Mouse (Mus musculus) T-helper 2 cell (primary cell): ENCODE measurements around the gene Tfeb.

Experiments
- in situ Hi-C: fragments of 300-600 bp; cut with MboI, MseI; formaldehyde crosslinking; loops from one replicate; pipeline ENCODE4 v1.15.1; 2025; ENCODE audit warnings: high pct_unique_total_duplicates

The Tfeb gene

DNA sequence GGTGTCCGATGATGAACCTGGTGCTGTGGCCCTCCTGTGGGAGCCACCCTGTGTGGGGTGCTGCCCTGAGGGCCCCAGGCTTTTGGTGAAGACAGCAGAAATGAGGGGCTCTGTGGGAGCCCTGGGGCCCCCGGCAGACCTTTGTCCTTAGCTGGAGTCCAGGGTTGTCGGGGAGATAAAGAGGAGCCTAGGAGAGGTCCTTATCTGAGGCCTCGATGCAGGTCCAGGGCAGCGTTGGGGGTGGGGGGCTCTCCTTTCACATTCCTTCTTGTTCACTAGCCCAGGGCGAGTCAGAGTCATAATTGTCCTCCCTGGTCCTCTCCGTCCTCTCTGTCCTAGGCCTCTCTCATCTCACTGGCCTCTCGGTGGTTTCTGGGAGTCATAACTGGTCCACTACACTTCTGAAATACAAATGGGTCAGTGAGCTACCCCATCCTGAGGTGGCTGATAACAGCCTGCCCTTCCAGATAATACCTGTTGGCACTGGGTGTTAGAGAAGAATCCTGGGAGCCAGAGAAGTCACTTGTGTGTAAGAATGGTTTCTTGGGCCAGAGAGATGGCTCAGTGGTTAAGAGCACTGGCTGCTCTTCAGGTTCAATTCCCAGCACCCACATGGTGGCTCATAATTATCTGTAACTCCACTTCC lies 16.4 kb downstream of the Tfeb start:
- in situ Hi-C loops, result no loop called here

DNA sequence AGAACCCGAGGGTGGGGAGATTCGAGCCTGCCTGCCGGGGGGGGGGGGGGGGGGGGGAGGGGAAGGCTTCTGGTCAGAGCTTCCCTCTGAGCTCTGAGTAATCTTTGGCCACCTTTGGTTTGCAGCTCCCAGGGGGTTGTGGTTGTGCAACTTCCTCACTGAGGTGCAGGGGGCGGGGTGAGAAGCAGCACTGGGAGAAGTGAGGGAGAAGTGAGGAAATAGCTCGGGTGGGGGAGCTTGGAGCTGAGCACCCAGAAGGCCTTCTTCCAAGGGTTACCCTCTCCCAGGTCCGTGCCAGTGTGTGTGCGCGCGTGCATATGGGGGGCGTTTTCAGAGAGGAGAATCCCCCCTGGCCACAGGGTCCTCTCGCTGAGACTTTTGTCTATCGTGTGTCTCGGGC lies 17.4 kb downstream of the Tfeb start:
- in situ Hi-C loops, result no loop called here

- in situ Hi-C loops, result no loop called here
These were observed 19.5 kb downstream of the Tfeb start for GRCm38 (mm10) chr17:47756366-47756765.

GRCm38 (mm10) chr17:47757056-47757610 lies 20.3 kb downstream of the Tfeb start:
- in situ Hi-C loops, result no loop called here

- in situ Hi-C loops, result no loop called here
These were observed 23.0 kb downstream of the Tfeb start for GRCm38 (mm10) chr17:47759702-47760410.

- in situ Hi-C loops, result no loop called here
These were observed 25.2 kb downstream of the Tfeb start for GRCm38 (mm10) chr17:47762028-47762427.

DNA sequence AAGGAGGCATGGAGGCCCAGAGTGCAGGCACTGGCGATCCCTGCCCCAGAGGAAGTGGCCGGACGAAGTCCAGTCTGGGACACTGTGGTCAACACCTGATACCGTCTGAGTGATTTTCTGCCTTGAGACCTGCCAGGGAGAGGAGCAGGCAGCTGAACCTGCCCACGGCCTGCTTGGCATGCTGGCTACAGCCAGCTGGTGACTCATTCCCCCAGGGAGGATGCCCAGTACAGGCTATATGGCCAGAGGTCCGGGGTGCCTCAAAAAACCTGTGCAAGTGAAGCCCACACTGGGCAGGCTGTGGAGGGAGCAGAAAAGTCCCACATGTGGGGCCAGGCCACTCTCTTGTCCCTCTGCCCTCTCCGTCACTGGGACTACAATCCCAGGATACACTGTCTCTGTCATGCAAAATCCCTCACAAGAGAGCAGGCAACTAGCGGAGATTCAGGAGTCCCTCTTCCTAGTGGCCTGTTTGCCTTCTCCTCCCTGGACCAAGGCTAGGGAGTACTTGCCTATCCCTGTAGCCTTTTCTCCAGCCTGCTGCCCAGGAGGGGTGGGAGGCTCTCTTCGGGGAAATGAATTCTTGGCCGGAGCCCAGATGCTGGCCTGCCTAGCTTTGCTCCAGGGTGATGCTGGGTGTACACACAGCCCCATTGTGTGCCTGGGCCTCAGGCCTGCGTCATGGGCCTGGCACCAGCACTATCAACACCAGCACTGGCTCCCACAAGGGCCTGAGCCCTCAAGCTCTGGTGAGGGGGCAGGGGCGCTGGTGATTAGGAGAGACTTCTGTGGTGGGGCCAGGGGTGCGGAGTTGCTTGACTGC lies 25.9 kb downstream of the Tfeb start:
- in situ Hi-C loops, result no loop called here

GRCm38 (mm10) chr17:47765986-47766385 lies 29.2 kb downstream of the Tfeb start:
- in situ Hi-C loops, result no loop called here

GRCm38 (mm10) chr17:47766407-47767043 lies 29.7 kb downstream of the Tfeb start:
- in situ Hi-C loops, result no loop called here

DNA sequence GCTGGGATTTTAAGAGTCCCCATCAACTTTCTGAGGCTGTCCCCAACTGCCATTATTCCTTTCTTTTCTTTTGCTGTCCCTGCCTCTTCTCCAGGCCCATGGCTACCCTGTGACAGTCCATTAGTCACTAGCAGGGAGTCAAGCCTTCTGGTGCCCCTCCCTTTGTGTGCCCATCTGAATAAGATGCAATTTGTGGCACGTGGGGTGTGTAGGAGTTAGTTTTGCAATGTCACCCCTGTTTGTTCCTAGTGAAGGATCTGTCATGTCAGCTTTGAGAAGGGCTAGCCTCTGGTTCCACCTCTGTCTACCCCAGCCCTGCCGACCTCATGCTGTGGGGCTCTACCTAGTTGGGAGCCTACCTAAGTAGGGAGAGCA lies 30.2 kb downstream of the Tfeb start:
- in situ Hi-C loops, result no loop called here

DNA sequence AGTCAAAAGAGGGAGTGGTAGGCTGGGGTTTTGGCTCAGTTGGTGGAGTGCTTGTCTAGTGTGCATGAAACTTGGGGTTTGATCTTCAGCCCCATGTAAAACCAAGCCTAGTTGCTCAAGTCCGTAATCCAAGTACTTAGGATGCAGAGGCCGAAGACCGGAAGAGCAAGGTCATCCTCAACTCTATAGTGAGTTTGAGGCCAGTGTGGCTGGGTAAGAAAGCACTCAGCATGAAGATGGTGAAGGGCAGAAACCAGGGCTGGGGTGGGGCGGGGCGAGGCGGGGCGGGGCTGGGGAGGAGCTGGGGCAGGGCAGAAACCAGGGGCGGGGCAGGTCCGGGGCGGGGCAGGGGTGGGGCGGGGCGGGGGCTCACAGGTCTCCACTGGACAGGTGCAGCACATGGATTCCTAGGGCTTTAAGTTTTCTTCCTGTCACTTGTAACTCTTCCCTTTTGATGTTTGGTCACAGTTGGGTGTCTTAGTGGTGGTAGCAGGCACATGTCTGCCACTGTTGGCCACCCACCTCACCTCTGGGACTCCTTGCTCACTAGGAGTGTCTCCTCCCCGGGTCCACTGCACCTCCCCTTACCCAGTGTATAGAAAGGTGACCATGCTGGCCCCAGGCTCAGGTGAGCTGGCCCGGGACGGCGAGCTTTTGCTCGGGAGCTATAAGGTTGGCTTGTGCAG lies 30.8 kb downstream of the Tfeb start:
- in situ Hi-C loops, result no loop called here

DNA sequence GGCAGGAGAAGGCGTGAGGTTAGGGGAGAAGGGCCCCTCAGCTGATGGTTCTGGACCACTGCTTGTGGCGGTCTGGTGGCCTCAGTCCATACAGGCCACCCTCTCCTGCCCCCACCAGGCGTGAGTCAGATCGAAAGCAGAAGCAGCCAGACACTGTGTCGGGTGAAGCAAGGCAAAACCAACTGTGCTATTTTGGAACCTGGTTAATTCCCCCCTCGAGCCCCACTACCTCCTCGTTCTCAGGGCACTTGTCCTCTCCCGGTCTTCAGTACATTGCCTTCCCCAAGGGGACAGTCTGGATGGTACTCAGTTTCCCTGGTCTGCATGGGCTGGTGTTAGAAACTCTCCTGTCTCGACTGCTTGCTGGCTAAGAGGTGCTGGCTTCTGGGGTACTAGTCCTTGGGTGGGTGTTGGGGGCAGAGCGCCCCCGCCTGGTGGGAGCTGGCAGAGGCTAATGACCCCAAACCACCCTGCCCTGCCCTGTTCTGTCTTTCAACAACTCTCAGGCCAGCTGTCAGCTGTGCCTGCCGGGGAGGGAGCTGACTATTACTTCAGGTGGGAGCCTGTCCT lies 32.0 kb downstream of the Tfeb start:
- in situ Hi-C loops, result no loop called here

DNA sequence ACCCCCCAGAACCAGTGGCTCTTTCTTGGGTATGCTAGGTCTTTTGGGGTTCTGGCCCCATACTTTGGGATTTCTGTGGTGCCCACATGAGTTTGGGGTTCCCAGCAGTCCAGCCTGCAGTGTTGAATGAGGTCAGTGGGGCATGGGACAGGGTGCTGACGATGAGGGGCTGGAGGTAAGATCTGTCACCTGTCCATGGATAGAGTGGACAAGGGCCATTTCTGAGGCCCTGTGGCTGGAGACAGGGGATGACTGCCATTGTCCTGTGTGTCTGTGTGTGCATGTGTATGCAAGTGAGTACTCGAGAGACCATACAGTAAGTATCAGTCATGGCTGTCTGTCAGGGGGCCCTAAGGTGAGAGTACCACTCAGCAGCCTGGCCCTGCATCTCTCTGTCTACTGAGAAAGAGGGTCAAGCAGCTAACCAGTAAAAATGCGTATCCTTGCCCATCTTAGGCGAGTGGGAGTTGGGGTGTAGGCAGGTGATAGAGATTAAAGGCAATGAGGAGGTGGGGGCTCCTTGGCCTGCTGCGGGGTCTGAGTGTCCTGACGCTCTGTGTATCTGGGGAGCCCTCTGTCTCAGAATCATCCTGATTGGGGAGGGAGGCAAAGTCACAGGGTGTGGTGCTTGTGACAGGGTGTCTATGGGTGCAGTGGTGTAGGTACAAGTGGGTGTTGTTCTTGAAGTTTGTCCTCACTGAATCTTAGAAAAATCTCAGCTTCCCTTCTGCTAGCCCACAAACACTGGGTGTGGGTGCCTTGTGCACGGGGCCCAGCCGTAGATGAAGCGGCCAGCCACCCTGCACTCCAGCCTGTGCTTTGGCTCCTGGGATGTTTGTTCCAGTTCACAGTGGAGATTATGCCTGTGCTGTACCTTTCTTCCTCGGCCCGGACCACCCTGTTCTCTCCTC lies 32.8 kb downstream of the Tfeb start:
- in situ Hi-C loops, result loop anchor here (5.0 kb wide), 1 partner anchor 88 kb away; no protein-coding TSS in a partner anchor

GRCm38 (mm10) chr17:47773604-47774003 lies 36.8 kb downstream of the Tfeb start:
- in situ Hi-C loops, result loop anchor here (5.0 kb wide), 1 partner anchor 84 kb away; no protein-coding TSS in a partner anchor

DNA sequence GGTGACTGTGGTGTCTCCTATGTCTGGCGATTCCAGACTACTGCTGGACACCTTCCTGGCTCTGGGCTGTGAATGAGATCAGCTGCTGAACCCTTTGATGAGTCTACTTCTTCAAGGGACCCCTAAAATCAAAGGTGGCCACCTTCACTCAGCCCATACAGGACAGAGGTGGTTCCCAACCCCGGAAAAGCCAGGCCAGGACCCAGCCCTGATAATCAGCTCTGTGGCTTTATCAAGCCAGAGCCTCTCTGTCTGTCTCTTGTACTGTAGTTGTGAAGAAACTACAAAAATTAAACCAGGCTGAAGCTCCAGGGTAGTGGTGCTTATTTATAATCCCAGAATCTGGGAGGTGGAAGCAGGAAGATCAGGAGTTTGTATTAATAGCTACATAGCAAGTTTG lies 40.3 kb downstream of the Tfeb start:
- in situ Hi-C loops, result no loop called here

GRCm38 (mm10) chr17:47780470-47780869 lies 43.6 kb downstream of the Tfeb start:
- in situ Hi-C loops, result no loop called here

- in situ Hi-C loops, result no loop called here
These were observed 45.7 kb downstream of the Tfeb start for GRCm38 (mm10) chr17:47782486-47782885.

DNA sequence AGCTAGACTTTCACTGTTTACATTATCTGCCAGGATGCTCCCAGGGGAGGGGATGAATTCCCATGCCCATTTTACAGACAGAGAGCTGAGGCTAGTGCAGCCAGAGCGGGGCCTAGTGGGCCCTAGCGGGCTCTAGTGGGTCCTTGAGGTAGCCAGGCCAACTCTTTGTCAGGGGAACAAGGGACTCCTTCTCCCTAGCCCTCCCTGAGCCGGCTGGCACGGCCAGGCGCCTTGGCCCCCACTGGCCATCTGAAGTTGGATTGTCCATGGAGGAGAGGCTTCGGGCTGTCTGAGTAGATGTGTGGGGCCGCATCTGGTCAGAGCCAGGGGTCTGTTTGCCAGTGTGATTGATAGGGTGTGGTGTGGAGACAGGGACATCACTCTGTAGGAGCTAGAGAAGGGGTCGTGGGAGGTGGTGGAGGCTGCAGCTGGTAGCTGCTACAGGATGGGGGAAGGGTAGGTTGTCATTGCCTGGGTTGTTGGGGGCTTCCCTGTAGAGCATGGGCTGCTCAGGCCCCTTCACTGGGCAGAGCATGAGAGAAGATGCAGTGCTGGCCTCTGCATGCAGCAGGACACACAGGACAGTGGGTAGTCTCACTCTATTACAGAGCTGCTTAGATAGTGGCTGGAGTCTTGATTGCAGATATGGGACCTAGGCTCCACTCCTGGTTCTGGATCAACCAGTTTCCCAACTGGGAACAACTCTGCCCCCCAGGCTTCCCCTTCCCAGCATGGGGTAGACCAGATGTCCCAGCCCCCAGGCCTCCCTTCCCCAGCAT lies 46.8 kb downstream of the Tfeb start:
- in situ Hi-C loops, result no loop called here

DNA sequence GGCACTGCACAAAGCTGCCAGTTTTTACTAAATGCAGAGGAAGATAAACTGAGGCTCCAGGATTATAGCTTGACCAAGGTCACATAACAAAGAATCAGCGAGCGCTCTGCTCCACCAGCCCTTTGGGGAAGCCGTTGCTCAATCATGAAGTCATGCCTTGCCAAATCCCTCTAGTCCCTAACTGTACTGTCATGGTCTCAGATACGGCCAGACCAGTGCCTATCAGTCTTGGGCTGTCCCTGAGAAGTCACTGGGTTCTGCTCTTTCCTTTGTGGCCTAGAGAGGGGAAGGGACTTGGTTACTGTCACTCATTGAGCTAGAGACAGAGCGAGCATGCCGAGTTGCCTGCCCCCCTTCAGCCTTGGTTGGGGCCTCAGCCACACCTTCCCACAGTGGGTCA lies 47.6 kb downstream of the Tfeb start:
- in situ Hi-C loops, result no loop called here
